Mouse (Mus musculus) forebrain, embryonic 15.5 days (tissue): ENCODE data around the gene Pigk. TPM values are rescaled to one million over a fixed set of nuclear protein-coding genes. Genes with fewer than 3 reads are reported as not detected.

Experiments used
- ATAC-seq: fragments of 200-750 bp; cut with Nextera tagmentation; replicated peaks from 2 replicates; pipeline ENCODE4 v1.8.0; 2017; ENCODE audit warnings: mild to moderate bottlenecking, moderate TSS enrichment, moderate library complexity
- H3K27ac ChIP-seq: fragments of 300-500 bp; sonication (generic); replicated peaks from 2 replicates; pipeline ENCODE4 v1.5.1; 2015; ENCODE audit warnings: mild to moderate bottlenecking, inconsistent platforms
- H3K27me3 ChIP-seq: fragments of 300-500 bp; sonication (generic); 2 replicates; pipeline ENCODE4 v1.6.1; 2015; ENCODE audit warnings: inconsistent platforms
- H3K36me3 ChIP-seq: fragments of 300-500 bp; sonication (generic); 2 replicates; pipeline ENCODE4 v1.6.1; 2015; ENCODE audit warnings: mild to moderate bottlenecking, inconsistent platforms
- H3K4me1 ChIP-seq: fragments of 300-500 bp; sonication (generic); 2 replicates; pipeline ENCODE4 v1.6.1; 2015; ENCODE audit warnings: inconsistent platforms
- H3K4me2 ChIP-seq: fragments of 300-500 bp; sonication (generic); replicated peaks from 2 replicates; pipeline ENCODE4 v1.6.1; 2015; ENCODE audit warnings: mild to moderate bottlenecking, inconsistent platforms
- H3K4me3 ChIP-seq: fragments of 300-500 bp; sonication (generic); 2 replicates; pipeline ENCODE4 v1.5.1; 2015; ENCODE audit warnings: mild to moderate bottlenecking, inconsistent platforms
- H3K9ac ChIP-seq: fragments of 300-500 bp; sonication (generic); replicated peaks from 2 replicates; pipeline ENCODE4 v1.6.1; 2015; ENCODE audit warnings: mild to moderate bottlenecking, inconsistent platforms
- H3K9me3 ChIP-seq: fragments of 300-500 bp; sonication (generic); 2 replicates; pipeline ENCODE4 v1.6.1; 2016; ENCODE audit warnings: inconsistent platforms
- WGBS: fragments of 180-500 bp; shearing (Covaris S2); methylation state at CpG from one replicate; pipeline ENCODE4 v1.1.7; 2015; ENCODE audit warnings: mixed read lengths; 5-methylcytosine and 5-hydroxymethylcytosine counted together
- polyA plus RNA-seq: library from polyadenylated mRNA; unstranded; fragments of >200 nt; fragmentation: Nextera tagmentation; extraction: Ambion mirVana; gene quantifications from 2 replicates; pipeline ENCODE4 v1.2.1, GENCODE M21; 2015

Gene Pigk
- polyA plus RNA-seq, 1 experiment from 2014 or later, result 31.0 TPM

DNA sequence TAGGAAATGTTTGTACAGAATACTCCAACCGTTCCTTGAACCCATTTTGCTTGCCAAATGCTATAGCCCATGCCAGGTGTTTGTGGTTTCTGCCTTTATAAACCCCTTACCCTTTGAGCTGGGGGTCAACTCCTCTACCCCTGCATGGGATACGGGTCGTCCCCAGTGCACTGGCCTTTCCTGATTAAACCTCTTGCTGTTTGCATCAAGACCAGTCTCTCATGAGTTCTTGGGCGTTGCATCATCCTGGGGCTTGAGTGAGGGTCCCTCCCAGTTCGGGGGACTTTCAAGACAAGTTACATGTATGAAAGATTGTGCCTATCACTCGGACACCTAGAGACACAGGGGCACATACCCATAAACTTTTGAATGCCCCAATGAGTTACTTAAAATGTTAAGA lies 200.5 kb downstream of the Pigk start:
- Histone ChIP-seq H3K4me1 (no peaks in the 10 kb centered on the region), H3K9me3 (no peaks in the 10 kb centered on the region), H3K27ac (no peak overlapping the region), H3K9ac (no peak overlapping the region), H3K36me3 (no peaks in the 10 kb centered on the region), H3K4me3 (no peak overlapping the region), H3K4me2 (no peak overlapping the region), H3K27me3 (no peaks in the 10 kb centered on the region)
- no peak for ATAC-seq
- WGBS, result 89% methylated on average over 6 of the region's 6 CpGs

- Histone ChIP-seq H3K4me3 (no peak overlapping the region), H3K4me2 (no peak overlapping the region), H3K4me1 (no peaks in the 10 kb centered on the region), H3K9ac (no peak overlapping the region), H3K9me3 (no peaks in the 10 kb centered on the region), H3K36me3 (no peaks in the 10 kb centered on the region), H3K27me3 (no peaks in the 10 kb centered on the region), H3K27ac (no peak overlapping the region)
- WGBS, result 84% methylated on average over 8 of the region's 8 CpGs
- ATAC-seq, result no peak
Observed at GRCm38 (mm10) chr3:152917579-152917978, 203.7 kb downstream of the Pigk start.

- H3K27ac ChIP-seq, result no peak overlapping the region
- H3K9ac ChIP-seq, result no peak overlapping the region
- no peaks in the 10 kb centered on the region for H3K4me1 ChIP-seq
- no peak for ATAC-seq
- WGBS, result 77% methylated on average over 10 of the region's 10 CpGs
- no peaks in the 10 kb centered on the region for H3K27me3 ChIP-seq
- no peaks in the 10 kb centered on the region for H3K36me3 ChIP-seq
- no peaks in the 10 kb centered on the region for H3K9me3 ChIP-seq
- H3K4me3 ChIP-seq, result no peak overlapping the region
- H3K4me2 ChIP-seq, result no peak overlapping the region
Observed at GRCm38 (mm10) chr3:152919101-152919500, 205.2 kb downstream of the Pigk start.

DNA sequence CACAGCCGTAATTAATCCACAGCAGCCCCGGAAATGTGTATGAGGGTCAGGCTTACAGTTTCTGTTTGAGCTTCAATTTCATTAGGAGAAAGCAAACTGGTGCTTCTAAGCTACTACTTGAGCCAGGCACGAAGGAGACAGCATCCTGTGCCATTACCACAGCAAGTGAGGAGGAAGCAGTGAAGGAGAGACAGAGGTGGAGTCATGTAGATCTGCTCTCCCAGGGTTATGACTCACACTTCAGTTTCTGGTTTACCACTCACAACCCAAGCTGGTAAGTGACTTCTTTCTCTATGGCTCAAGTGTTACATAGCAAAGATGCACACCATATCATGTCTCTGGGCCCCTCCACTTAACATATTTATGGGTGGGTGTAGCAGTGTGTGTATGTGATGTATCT lies 206.5 kb downstream of the Pigk start:
- 81% methylated on average over 3 of the region's 3 CpGs for WGBS
- H3K4me1 ChIP-seq, result no peaks in the 10 kb centered on the region

DNA sequence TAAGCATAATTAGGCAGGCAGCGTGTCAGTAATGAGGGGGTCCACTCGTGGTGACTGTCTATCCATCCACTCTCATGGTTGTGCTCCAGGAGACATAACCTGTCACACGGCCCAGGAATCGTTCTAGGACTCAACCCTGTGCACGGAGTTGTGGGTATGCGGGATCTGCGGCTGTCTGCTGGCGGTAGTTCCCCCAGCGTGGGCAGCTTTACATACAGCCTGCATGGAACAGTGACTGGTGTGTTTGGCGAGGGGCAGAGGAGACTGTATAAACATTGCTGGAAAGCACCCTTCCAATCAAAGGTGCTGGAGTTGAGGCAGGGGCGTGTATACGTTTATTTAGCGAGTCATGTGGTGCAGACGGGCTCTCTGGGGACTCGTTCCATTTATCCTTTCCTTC lies 209.6 kb downstream of the Pigk start:
- Histone ChIP-seq H3K27ac (no peak overlapping the region), H3K4me2 (no peak overlapping the region), H3K36me3 (no peaks in the 10 kb centered on the region), H3K9ac (no peak overlapping the region), H3K4me3 (no peak overlapping the region), H3K9me3 (no peaks in the 10 kb centered on the region), H3K4me1 (peaks cover 5% of the 10 kb centered on the region), H3K27me3 (no peaks in the 10 kb centered on the region)
- no peak; the same call in 1 of the 2 replicates for ATAC-seq
- WGBS, result 81% methylated on average over 15 of the region's 15 CpGs

More for the DNA sequence above, 206.5 kb downstream of the Pigk start:
- Histone ChIP-seq H3K4me3 (no peak overlapping the region), H3K4me2 (no peak overlapping the region), H3K36me3 (no peaks in the 10 kb centered on the region), H3K27ac (no peak overlapping the region), H3K27me3 (no peaks in the 10 kb centered on the region), H3K9ac (no peak overlapping the region), H3K9me3 (no peaks in the 10 kb centered on the region)
- no peak for ATAC-seq

GRCm38 (mm10) chr3:152925364-152925763 lies 211.5 kb downstream of the Pigk start:
- Histone ChIP-seq H3K36me3 (no peaks in the 10 kb centered on the region), H3K9ac (no peak overlapping the region), H3K4me1 (peaks cover 15% of the 10 kb centered on the region), H3K9me3 (no peaks in the 10 kb centered on the region), H3K27ac (no peak overlapping the region), H3K4me3 (no peak overlapping the region), H3K27me3 (no peaks in the 10 kb centered on the region), H3K4me2 (no peak overlapping the region)
- 92% methylated on average over 8 of the region's 8 CpGs for WGBS
- no peak for ATAC-seq

DNA sequence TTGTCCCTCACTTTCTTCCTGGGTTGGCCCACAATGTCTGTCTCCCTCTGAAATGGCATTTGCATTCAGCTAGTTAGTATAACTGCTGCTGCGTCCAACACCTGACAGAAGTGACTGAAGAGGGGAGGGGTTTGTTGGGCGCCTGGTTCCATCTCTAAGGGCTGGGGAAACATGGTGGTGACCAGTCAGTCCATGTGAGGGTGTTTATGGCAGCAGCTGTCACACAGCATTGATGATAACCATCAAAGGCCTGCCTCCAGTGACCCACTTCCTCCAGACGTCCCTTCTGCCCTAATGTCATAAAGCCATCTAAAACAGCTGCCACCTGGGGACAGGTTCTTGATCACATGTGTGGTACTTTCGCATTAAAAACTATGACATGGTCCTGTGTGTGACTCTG lies 212.3 kb downstream of the Pigk start:
- Histone ChIP-seq H3K36me3 (no peaks in the 10 kb centered on the region), H3K4me1 (peaks cover 15% of the 10 kb centered on the region), H3K4me3 (no peak overlapping the region), H3K4me2 (no peak overlapping the region), H3K27me3 (no peaks in the 10 kb centered on the region), H3K9me3 (no peaks in the 10 kb centered on the region), H3K27ac (no peak overlapping the region), H3K9ac (no peak overlapping the region)
- 82% methylated on average over 4 of the region's 4 CpGs for WGBS
- ATAC-seq, result no peak

- 46% methylated on average over 13 of the region's 13 CpGs for WGBS
- ATAC-seq, result no peak
- H3K27ac ChIP-seq, result peak overlapping the region; percentile 34
Observed at GRCm38 (mm10) chr3:152928287-152928975, 214.5 kb downstream of the Pigk start.

GRCm38 (mm10) chr3:152929256-152929787 lies 215.4 kb downstream of the Pigk start:
- H3K36me3 ChIP-seq, result no peaks in the 10 kb centered on the region
- ATAC-seq, result no peak
- H3K27ac ChIP-seq, result no peak overlapping the region
- no peaks in the 10 kb centered on the region for H3K9me3 ChIP-seq
- H3K4me1 ChIP-seq, result peaks cover 15% of the 10 kb centered on the region
- H3K27me3 ChIP-seq, result no peaks in the 10 kb centered on the region
- H3K4me2 ChIP-seq, result no peak overlapping the region
- WGBS, result 41% methylated on average over 10 of the region's 10 CpGs
- no peak overlapping the region for H3K4me3 ChIP-seq
- H3K9ac ChIP-seq, result no peak overlapping the region

More at GRCm38 (mm10) chr3:152928287-152928975, 214.5 kb downstream of the Pigk start:
- Histone ChIP-seq H3K4me3 (no peak overlapping the region), H3K4me2 (no peak overlapping the region), H3K4me1 (peaks cover 15% of the 10 kb centered on the region), H3K9ac (no peak overlapping the region), H3K36me3 (no peaks in the 10 kb centered on the region), H3K27me3 (no peaks in the 10 kb centered on the region), H3K9me3 (no peaks in the 10 kb centered on the region)

DNA sequence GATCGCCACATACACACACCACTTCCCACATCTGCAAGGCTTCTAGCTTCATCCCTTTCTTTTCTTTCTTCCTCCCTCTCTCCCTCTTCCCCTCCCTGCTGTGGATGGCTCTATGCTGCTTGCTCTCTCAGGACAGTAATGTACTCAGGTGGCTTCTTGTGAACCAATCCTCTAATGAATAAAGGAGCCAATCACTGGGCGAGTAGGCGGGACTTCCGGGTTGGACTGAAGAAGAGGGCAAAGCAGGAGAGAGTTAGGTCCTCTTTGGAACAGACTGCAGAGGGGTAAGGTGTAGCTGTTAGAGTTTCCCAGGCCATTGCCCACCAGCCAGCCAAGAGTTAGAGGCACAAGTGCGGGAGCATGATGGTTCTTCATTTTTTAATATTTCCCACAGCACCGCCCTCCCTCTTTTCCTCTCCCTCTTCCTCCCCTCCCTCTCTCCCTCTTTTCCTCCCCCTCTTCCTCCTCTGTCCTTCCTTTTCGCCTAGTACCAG lies 215.9 kb downstream of the Pigk start:
- 78% methylated on average over 7 of the region's 7 CpGs for WGBS

DNA sequence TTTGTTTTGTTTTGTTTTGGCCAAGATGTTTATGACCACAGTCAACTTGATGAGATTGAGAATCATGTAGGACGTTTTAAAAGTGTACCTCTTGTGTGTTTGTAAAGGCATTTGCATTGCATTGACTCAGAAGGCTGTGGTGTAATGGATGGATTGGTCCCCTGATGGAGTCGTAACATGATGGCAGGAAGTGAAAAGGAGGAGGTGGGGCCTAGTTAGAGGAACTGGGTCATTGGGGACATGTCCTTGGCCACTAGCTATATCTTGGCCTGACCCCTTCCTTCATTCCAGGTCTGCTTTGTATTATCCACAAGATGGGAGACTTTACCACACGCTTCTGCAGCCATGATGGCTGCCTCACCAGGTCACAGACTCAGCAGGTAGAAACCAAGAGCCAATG lies 217.5 kb downstream of the Pigk start:
- Histone ChIP-seq H3K9ac (no peak overlapping the region), H3K9me3 (no peaks in the 10 kb centered on the region), H3K27ac (no peak overlapping the region), H3K36me3 (no peaks in the 10 kb centered on the region), H3K4me3 (no peak overlapping the region), H3K4me2 (no peak overlapping the region), H3K27me3 (no peaks in the 10 kb centered on the region), H3K4me1 (peaks cover 15% of the 10 kb centered on the region)
- 88% methylated on average over 3 of the region's 3 CpGs for WGBS
- no peak for ATAC-seq

More for the DNA sequence above, 215.9 kb downstream of the Pigk start:
- H3K9me3 ChIP-seq, result no peaks in the 10 kb centered on the region
- H3K4me1 ChIP-seq, result peaks cover 15% of the 10 kb centered on the region
- no peak for ATAC-seq
- no peak overlapping the region for H3K4me2 ChIP-seq
- H3K27me3 ChIP-seq, result no peaks in the 10 kb centered on the region
- no peak overlapping the region for H3K27ac ChIP-seq
- H3K4me3 ChIP-seq, result no peak overlapping the region
- no peak overlapping the region for H3K9ac ChIP-seq
- no peaks in the 10 kb centered on the region for H3K36me3 ChIP-seq

GRCm38 (mm10) chr3:152932096-152932495 lies 218.2 kb downstream of the Pigk start:
- no peaks in the 10 kb centered on the region for H3K9me3 ChIP-seq
- H3K27me3 ChIP-seq, result no peaks in the 10 kb centered on the region
- no peaks in the 10 kb centered on the region for H3K36me3 ChIP-seq
- no peak overlapping the region for H3K27ac ChIP-seq
- H3K4me1 ChIP-seq, result peaks cover 15% of the 10 kb centered on the region
- H3K4me2 ChIP-seq, result no peak overlapping the region
- no peak overlapping the region for H3K9ac ChIP-seq
- WGBS, result 76% methylated on average over 4 of the region's 4 CpGs
- H3K4me3 ChIP-seq, result no peak overlapping the region
- no peak for ATAC-seq

DNA sequence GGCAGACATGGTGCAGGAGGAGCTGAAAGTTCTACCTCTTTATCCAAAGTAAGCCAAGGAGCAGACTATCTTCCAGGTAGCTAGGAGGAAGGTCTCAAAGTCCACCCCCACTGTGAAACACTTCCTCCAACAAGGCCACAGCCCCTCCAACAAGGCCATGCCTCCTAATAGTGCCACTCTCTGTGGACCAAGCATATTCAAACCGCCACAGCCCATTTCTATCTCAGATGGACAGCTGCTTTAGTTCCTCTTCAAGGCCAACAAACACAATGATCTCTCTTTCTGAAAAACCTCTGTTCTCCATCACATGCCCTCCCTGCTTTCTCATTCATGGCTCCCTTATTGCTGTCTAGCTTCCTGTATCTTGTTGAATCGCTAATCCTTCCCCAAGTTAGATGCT lies 218.6 kb downstream of the Pigk start:
- ATAC-seq, result no peak
- Histone ChIP-seq H3K4me1 (peaks cover 15% of the 10 kb centered on the region), H3K27ac (no peak overlapping the region), H3K9me3 (no peaks in the 10 kb centered on the region), H3K4me2 (no peak overlapping the region), H3K9ac (no peak overlapping the region), H3K27me3 (no peaks in the 10 kb centered on the region), H3K4me3 (no peak overlapping the region), H3K36me3 (no peaks in the 10 kb centered on the region)
- WGBS, result 89% methylated on average over 2 of the region's 2 CpGs
